Mouse (Mus musculus) small intestine, adult 2 months (tissue): ENCODE data around the gene Tmx2.

ENCODE experiments used
- CTCF ChIP-seq: fragments of 200-500 bp; IDR thresholded peaks from 2 replicates; pipeline ENCODE4 v1.5.1; 2012; ENCODE audit warnings: low read depth, mild to moderate bottlenecking, control low read depth, inconsistent platforms, low read length, moderate library complexity, mixed read lengths; ENCODE audit not compliant: insufficient replicate concordance, insufficient read length; ENCODE audit errors: extremely low read depth
- POLR2A ChIP-seq: fragments of 200-500 bp; IDR thresholded peaks from 2 replicates; pipeline ENCODE4 v1.6.1; 2012; ENCODE audit warnings: low read depth, mild to moderate bottlenecking, control low read depth, inconsistent platforms, low read length, moderate library complexity

DNA sequence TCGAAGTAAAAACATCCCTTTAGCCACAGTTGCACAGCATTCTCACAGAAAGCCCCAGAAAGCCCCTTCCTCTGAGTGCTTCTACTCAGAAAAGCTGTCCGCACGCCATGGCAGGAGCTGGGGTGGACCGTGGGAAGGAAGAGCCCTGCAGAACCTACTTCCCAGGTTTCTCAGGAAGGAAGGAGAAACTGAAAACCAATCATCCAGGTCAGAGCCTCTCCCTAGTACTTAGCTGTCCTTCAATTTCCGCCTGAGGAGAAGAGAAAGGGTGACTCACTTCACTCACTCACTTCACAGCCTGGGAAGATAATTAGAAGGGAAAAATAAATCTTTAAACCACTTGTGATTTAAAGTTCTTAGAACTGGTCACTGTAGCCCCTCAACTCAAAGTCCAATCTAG lies 25.4 kb upstream of the Tmx2 start:
- no peak for TF ChIP-seq POLR2A
- TF ChIP-seq CTCF: no peak
